Mouse (Mus musculus) large intestine, adult 2 months (tissue): ENCODE data around the gene Tub. TPM values are rescaled to one million over a fixed set of nuclear protein-coding genes. Genes with fewer than 3 reads are reported as not detected.

ENCODE experiments used
- DNase-seq: peaks from one replicate; pipeline ENCODE4 v3.0.0-alpha.2; 2012; ENCODE audit warnings: low read depth, low spot score
- WGBS: fragments of 180-500 bp; shearing (Covaris S2); methylation state at CpG from one replicate; pipeline ENCODE4 v1.1.7; 2018; 5-methylcytosine and 5-hydroxymethylcytosine counted together
- polyA plus RNA-seq: library from polyadenylated mRNA; depleted of rRNA; stranded (reverse); fragments of >200 nt; gene quantifications from 2 replicates; pipeline ENCODE4 v1.2.3, GENCODE M21; 2012

Tub gene
- polyA plus RNA-seq, 1 experiment, result 0.90 TPM

DNA sequence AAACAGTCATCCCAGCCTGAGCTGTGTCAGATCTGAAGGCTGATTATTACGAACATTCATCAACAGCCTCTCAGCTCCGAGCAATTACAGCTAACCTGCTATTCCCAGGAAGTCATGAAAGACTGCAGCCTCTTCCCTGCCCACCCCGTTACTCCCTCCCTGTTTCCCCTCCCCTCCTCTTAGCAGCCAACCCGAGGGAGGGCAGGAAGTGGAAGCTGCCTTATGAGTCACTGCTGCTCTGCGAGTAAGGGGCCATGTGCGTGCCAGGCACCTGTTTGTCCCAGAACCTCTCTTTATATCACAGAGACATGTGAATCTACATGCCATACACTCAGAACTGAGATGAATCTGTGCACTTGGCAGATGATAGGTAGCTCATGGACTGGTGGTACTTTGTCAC lies 18.1 kb downstream of the Tub start:
- 25% methylated on average over 6 of the region's 6 CpGs for WGBS
- no peak for DNase-seq

DNA sequence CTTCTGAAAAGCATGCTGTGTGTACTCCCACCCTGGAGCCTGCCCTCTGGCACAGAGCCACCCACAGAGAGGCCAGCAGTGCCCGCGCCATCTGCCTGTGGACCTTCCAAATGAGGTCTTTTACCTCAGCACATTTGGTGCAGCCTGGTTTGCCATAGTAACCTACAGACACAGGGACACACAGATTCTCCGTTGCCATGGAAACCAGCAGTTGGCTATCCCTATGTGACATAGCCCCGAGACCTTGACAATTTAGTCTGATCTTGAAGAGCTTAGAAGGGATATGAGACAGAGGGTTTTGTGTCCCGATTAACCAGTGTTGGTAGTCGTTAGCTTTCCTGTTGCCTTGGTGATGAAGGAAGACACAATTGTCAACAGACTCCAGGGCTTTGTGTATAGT lies 22.1 kb downstream of the Tub start:
- WGBS, result 64% methylated on average over 6 of the region's 6 CpGs
- DNase-seq, result no peak

DNA sequence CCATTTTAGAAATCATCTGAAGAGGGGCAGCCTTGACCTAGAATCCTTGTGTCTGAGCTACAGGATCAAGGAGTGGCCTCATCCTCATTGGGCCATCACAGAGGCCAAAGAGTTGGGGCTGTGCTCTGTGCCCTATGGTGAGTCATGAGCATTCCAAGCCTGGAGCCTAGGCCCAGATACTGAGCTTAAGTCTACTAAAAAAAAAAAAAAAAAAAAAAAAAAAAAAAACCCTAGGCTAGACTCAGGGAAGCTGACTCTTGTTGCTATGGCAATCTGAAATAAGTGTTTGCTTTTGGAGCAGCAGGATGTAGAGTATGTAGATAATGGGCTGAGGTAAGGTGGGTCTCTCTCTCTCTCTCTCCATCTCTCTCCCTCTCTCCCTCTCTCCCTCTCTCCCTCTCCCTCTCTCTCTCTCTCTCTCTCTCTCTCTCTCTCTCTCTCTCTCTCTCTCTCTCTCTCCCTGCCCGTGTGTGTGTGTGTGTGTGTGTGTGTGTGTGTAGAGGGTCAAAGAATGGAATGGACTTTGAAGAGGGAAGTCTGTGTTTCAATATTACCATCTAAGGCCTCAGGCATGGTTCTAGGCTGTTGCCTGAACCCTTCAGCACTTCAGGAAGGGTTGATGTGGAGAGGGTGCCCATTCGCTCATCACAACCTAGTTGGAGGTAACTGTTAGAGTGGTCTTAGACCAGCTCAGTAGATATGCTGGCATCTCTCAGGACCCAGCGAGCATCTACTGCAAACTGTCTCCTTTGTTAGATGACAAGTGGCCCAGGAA lies 36.0 kb downstream of the Tub start:
- WGBS, result 91% methylated on average over 2 of the region's 3 CpGs
- no peak for DNase-seq

DNA sequence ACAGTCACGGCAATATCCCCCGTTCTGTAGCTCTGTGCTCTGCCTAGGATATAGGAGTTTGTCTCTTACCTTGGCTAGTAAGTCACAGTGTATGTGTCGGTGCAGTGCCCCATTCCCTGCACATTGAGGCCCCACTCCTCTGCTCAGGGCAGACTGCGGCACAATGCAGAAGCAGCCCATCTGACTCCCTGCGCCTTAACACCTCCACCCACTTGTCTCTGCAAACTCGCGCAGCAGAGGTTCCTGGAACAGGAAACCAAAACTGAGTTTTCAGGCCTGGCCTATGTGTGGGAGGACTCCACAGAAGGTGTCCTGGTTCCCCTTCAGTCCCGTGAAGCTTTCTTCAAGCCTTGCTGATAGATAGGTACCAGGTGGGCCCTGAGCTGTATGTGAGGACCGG lies 41.1 kb downstream of the Tub start:
- 79% methylated on average over 9 of the region's 9 CpGs for WGBS
- DNase-seq, result no peak

DNA sequence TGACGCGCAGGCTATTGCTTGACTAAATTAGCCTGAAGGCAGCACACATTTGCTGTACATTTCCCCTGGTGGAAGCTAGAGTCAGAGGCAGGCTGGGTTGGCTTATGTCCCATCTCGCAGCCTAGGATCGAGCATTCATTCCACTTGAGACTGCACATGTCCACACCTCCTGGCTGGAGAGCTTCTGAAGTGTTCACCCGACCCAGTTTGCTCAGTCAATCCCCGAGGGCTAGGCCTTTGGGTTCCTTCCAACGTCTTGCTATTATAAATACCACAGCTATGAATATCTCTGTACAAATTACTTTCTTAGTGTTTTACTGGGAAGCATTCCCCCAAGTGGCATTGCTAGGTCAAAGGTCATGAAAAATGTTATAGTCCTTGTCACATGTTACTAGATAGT lies 43.1 kb downstream of the Tub start:
- 48% methylated on average over 7 of the region's 7 CpGs for WGBS
- DNase-seq, result no peak

DNA sequence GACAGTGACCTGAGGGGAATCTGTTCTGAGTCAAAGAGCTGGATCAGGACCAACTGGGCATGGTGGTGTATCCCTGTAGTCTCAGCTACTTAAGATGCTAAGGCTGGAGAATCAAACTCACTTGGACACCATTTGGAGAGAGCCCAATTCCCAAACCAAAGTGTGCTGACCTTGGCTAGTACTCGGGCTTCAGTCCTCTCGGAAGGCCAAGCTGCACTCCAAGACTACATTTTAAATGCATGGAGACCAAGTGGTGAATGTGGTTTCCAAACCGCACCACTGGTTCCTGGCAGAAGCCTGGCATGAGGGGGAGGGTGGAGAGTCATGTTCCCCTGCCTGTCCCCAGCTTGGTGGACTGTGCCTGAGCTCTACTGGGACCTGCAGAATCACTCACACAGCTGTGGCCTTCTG lies 43.7 kb downstream of the Tub start:
- WGBS, result 87% methylated on average over 3 of the region's 3 CpGs
- no peak for DNase-seq

DNA sequence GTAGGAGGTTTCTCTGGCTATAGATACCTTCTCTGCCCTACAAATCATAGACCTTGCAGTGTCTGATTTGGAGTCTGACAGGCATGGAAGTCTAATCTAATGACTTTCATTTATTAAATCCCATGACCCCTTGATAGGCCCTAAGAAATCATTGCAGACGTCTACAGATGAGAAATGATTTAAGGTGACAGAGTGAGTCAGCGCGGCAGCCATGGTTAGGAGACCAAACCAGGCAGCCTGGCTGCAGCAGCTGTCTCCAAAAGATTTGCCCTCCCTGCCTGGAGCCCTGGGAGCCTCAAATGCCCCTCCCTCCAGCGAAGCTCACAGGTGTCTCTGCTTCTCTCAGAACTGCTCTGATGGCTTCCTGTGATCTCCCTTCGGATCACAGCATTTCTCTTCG lies 46.0 kb downstream of the Tub start:
- 62% methylated on average over 6 of the region's 6 CpGs for WGBS

DNA sequence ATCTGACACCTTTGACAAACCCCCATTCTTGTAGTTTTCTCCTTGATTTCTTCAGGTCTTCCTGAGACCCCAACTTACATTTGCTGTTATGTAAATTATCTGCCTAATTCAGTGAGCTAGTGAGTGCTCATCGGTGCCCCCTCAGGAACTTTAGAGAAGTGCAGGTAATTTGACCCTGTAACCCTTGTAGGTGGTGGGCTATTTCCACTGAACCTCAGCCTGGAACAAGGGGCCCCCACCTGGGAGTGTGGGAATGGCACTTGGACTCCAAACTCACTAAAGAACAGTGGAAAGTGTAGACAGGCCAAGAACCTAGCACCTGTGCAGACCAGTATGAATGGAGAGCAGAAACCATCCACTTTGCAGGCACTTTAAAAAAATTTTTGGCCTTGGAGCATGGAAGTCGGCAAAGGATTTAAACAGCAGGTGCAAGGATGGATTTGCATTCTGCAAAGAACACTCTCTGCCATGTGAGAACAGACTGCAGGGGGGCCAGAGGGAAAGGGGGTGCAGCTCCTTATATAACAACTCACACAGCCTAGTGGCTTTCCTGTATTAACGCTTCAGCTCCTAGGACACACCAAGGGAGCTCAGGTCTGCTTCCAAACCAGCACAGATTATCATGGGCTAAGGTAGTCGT lies 50.3 kb downstream of the Tub start:
- DNase-seq, result no peak
- WGBS, result 38% methylated on average over 4 of the region's 4 CpGs

More for the DNA sequence above, 46.0 kb downstream of the Tub start:
- no peak for DNase-seq

DNA sequence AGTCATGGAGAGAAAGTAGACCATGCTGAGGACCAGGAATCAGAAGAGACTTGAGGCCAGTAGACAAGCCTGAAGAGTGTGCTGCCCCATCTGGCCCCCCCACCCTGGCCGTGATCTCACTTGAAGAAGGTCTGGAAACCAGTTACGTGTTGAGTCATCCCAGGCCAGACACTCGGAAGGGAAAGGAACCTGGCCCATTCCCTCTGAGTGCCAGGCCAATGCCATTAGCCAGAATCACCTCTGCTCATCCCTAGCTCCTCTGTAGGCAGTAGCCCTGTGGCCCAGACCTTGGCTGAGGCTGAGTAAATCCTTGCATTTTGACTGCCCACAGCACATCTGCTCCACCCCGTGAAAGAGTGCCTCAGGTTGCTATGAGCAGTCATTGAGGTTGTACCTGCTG lies 51.8 kb downstream of the Tub start:
- 77% methylated on average over 4 of the region's 4 CpGs for WGBS
- no peak for DNase-seq

DNA sequence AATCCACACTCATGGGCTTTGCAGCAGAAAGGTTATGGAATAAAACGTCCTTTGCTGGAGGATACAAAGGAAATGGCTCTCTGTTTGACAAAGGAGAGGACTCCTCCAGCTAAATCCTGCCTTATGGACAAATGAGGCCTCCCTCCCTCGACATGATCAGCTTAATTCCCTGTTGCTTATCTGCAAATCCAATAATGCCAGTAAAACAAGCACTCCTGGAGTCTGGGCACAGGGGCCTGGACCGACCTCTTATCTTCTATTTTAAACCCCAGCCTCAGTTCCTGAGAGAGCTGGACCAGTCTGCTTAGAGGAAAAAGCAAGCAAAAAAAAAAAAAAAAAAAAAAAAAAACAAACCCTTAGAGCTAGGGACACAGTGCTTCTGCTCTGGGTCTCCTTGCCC lies 53.5 kb downstream of the Tub start:
- DNase-seq, result no peak
- WGBS, result 18% methylated on average over 3 of the region's 3 CpGs

DNA sequence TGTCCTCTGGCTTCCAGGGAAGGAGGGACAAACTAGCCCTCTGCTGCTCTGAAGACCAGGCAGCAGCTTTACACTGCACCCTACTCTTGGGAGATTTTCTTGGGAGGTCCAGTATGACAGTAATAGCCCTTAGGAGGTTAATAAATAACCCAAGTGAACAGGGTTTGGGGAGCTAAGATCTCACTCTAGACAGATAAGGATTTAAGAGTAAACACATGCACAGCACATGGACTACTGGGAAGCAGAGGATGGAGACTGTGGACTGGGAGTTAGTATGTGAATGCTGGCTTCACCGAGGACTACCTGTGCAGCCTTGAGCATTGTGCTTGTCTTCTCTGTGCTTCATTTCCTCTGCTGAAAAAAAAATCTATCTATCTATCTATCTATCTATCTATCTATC lies 59.1 kb downstream of the Tub start:
- DNase-seq, result no peak

DNA sequence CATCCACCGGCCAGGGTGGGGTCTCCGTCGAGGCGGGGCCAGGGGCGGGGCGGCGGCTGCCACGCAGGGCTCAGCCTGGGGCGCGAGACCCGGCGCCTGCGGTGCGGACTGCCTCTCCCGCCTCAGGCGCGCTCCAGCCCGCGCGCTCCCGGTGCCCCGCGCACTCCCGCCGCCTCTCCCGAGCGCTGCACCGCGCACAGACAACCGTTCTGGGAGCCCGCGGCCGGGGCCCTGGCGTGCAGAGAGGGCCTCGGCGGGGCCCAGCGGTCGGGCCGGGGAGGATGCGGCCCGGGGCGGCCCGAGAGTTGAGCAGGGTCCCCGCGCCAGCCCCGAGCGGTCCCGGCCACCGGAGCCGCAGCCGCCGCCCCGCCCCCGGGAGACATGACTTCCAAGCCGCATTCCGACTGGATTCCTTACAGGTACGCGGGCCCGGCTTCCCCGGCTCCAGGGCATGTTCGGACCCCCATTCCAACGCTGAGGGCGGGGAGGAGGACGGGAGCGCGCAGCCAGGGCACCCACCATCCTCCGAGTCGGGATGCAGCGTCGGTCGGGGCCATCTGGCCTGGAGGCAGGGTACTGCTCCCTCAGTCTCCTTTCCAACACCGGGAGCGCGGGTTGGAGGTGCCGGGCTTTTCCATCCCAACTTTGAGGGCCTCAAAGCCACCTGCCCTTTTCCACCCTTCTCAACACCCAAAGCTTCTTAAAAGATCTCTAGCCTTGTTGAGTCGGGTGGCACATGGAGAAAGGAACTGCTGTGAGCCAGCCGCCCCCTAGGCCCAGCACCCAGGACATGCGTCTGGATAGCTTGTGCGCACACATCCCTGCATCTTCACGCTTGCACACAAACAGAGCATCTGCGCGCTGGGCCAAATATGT lies 60.8 kb downstream of the Tub start:
- WGBS, result 3% methylated on average over 76 of the region's 82 CpGs
- no peak for DNase-seq

More for the DNA sequence above, 59.1 kb downstream of the Tub start:
- WGBS, result 35% methylated on average over 1 of the region's 1 CpGs

DNA sequence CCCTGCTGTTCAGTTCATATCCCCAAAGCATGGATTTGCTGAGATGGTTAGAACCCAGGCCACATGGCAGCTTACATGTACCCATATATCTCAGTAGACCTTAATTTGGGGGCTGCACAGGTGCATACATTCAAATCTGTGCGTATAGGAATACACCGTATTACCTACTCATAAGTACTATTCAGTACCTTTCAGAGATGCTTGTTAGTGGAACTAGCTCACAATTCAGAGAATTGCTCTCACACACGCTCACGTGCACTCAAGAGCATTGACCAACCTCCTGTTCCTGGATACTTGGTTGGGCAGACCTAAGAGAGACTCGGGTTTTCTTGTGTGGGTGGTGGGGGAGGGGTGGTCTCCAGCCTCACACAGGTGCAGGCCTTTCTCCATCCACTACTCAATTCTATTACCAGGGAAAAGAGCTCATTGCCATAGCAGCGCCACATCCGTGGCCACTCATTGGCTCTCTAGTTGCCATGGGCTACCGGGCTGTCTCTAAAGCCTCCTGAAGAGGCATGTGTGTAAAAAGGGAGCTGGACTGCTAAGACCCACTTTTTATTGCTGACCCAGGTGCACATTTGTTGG lies 61.5 kb downstream of the Tub start:
- no peak for DNase-seq
- WGBS, result 55% methylated on average over 8 of the region's 8 CpGs

DNA sequence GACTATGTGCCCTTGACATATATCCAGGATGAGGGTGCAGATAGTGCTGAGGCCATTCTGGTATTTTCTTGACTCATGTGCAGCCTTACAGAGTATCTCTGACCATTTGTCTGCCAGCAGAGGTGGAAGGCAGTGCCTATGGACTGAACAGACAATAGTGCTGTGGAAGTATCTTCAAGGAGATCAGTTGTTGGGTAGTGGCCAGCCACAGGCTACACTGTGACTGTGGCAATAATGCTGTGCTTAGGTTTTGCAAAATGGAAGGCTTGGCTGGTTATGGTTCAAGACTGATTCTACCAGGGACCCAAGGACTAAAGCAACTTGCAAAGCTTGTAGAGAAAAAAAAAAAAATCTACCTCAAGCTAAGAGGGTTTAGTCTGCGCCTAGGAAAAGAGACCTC lies 62.4 kb downstream of the Tub start:
- no peak for DNase-seq
- 87% methylated on average over 1 of the region's 1 CpGs for WGBS

DNA sequence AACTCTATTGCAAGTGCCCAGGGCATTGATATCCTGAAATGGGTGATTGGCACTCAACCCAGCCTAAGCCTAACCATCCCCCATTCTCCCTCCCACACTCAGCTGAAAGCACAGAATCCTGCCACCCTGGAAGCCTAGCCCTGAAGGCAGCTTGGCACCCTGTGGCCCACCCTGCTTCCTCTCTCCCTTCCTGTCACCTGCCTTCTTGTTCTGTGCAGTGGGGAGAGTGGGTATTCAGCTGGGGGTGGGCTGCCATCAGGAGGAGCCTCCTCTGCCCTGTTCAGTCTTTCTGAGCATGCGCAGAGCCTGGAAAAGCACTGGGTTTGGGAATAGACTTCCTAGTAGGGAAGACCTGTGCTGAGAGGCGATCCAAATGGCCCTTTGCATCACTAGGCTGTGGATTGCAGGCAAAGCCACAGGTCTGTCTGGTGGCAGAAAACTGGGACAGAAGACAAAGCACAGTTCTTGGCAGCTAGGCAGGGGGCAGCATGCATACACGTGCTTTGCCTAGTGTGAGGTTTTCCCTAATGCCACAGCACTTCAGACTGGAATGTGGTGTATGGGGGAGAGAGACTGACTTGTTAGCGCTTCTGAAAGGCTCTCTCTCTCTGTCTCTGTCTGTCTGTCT lies 63.0 kb downstream of the Tub start:
- DNase-seq, result no peak
- 53% methylated on average over 4 of the region's 4 CpGs for WGBS

DNA sequence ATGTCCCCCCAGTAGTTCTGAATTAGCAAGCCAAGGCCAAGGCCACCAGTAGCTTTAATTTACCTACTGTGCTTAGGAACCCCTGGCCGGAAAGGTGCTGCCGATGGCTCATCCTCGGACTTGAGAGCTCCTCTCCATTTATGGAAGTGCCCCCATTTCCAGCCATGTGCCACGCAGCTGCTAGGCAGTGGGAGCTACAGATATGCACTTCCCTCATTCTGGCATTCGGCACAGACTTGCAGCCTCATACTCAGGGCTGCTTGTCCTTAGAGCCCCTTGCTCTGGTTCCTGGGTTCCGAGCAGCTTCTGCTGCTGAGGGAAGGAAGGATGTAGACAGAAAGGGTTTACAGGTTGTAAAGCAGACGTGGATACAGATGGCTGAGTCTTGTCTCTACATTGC lies 64.7 kb downstream of the Tub start:
- DNase-seq, result no peak
- WGBS, result 76% methylated on average over 7 of the region's 7 CpGs

DNA sequence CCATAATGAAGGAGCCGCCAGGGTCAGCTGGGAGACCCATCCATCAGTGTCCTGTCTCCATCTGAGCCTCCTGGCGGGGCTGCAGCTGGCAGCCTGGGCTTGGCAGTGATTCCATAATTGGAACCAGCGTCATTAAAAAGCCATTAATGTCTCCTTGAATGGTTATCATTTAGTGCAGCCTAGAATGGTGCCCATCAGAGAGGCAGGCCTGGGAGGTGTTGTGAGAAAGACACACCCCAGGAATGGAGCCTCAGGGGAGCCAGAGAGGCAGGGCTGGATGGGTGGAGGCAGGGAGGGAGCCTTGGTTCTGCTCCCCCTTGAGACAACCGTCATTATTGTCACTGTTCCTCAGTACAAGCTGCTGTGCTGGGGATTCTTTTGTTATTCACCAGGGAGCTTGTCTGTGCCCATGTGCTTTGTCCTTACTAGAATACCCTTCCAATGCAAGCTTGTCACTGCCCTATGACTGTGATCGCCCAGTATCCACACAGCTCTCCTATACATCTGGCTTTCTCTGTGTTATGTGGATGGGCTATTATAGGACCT lies 66.3 kb downstream of the Tub start:
- 51% methylated on average over 5 of the region's 5 CpGs for WGBS
- DNase-seq, result no peak

DNA sequence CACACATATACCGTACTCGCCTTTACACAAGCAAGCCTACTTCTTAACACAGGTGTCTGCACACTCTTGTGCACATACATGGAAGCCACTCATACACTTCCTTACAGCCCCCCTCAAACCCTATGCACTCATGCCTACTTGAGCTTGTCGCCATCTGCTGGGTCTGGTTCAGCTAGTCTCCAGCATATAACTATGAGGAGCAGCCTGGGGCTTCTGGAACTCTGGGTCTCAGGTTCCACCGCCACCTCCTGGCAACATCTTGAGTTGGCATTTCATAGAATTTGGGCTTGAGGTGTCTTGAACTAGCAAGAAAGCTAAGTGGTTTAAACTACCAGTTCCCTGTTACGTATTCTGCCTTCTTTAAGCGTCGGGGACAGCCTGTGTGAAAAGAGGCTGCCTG lies 69.1 kb downstream of the Tub start:
- WGBS, result 90% methylated on average over 7 of the region's 7 CpGs
- DNase-seq, result no peak

DNA sequence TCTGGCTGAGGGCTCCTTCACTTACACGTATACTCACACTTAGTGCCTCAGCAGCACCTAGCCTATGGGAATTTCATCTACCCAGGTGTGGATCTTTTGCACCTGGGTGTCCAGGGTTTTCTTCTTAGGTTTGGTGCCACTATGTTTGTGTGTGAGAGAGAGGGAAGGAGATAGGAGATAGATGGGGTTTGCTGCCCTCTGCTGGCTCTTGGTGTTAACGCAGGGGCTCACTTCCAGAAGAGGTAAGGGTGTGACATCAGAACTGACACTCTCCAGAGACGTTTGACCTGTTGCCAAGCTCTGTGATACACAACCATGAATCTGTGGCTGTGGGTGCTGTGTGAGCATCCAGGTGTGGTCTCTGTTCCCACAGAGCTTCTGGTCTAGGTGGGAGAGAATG lies 71.3 kb downstream of the Tub start:
- DNase-seq, result peak; percentile 25
- WGBS, result 16% methylated on average over 3 of the region's 3 CpGs

DNA sequence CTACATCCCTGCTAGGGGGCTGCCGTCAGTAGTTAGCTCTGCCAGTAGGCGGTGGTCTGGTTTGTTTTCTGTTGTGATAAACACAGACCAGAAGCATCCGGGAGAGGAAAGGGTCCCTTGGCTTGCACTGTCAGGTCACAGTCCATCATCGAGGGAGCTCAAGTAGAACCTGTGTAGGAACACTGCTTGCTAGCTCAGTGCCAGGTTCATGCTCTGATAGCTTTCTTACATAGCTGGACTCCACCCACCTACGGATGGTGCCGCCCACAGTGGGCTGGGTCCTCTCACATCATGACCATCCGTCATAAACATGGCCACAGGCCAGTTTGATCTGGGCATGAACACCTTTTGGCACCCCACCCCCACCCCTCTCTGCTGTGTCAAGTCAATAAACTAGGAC lies 75.6 kb downstream of the Tub start:
- DNase-seq, result no peak
- 72% methylated on average over 7 of the region's 7 CpGs for WGBS
